Mouse (Mus musculus): ENCODE measurements around the gene Gadd45b.
A peak's percentile ranks its signal among the peaks of the same experiment; 100 is the strongest.

- TF ChIP-seq CTCF (IDR thresholded peaks at IDR 0.05 in 2 of 3, conservative IDR thresholded peaks at IDR 0.05 in 1 of 3; ENCODE audit: control insufficient read depth in 1 of 3, insufficient read depth in 1 of 3, low read depth in 2 of 3, low read length in 3 of 3, poor library complexity in 1 of 3, severe bottlenecking in 1 of 3) (no peak), SMC3 (IDR thresholded peaks at IDR 0.05; ENCODE audit: low read depth, low read length) (no peak), UBTF (IDR thresholded peaks at IDR 0.05; ENCODE audit: borderline replicate concordance, insufficient read depth, low read depth, low read length) (no peak), ZC3H11A (IDR thresholded peaks at IDR 0.05; ENCODE audit: low read depth, low read length) (no peak), MAFK (IDR thresholded peaks at IDR 0.05; ENCODE audit: borderline replicate concordance, low read depth, low read length) (no peak), POLR2A (IDR thresholded peaks at IDR 0.05; ENCODE audit: control insufficient read depth in 1 of 2, insufficient read depth in 1 of 2, low read depth in 1 of 2, low read length in 2 of 2, poor library complexity in 1 of 2) (peak in 1 of 2 experiments; percentile 8; a peak in 1 of 4 replicates), EP300 (IDR thresholded peaks at IDR 0.05; ENCODE audit: low read depth in 1 of 2, low read length in 2 of 2) (no peak), MAX (IDR thresholded peaks at IDR 0.05; ENCODE audit: low read length) (no peak), JUND (IDR thresholded peaks at IDR 0.05; ENCODE audit: low read depth, low read length) (no peak), RCOR1 (IDR thresholded peaks at IDR 0.05; ENCODE audit: low read depth, low read length) (no peak)
Measured at GRCm38 (mm10) chr10:80897861-80898510, 31.9 kb upstream of the Gadd45b start.
